Mouse (Mus musculus): ENCODE data around the gene Plrg1. TPM values are rescaled to one million over a fixed set of nuclear protein-coding genes. Genes with fewer than 3 reads are reported as not detected.

Gene Plrg1
- polyA plus RNA-seq, 1 experiment from 2014 or later = 103 TPM

DNA sequence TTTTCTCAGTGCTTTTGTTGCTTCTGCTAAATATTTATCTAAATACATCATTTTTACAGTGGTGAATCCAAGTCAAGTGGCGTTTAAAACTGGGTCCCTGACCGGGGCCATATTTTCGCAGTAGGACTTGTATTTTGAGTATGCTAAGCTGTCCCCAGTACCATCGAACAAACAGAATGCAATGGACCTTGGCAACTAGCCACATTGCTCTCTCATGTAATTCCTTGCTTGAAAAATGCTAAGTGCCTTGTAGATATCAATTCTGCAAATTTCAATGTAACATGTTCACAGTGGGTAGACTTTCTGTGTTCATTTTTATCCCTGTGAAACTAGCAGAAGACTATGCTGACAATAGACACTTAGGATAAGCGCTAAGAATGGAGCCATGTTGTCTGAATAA lies 34.1 kb upstream of the Plrg1 start:
- WGBS = 91% methylated on average over 5 of the region's 5 CpGs

DNA sequence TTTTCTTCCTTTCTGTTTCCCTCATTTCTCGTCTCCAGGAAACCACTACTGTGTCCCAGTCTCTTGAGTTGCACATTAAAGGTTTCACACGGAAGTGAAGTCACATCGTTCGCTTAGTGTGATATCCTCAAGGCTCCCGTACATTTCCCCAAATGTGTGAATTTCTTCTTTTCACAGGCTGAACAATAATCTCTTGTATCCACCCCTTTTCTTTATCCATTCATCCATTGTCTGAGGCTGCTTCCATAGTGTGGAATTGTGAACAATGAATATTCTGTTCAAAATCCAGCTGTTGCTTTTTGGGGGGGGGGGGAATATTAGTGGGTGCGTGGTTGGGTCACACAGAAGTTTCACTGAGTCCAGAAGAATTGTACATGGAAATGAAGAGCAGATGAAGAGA lies 30.3 kb upstream of the Plrg1 start:
- no peak overlapping the region for H3K4me3 ChIP-seq (ENCODE audit: low read depth, low read length)

More for the DNA sequence above, 34.1 kb upstream of the Plrg1 start:
- ATAC-seq (ENCODE audit: low read depth) = no peak
- no peaks in the 10 kb centered on the region for H3K27me3 ChIP-seq (ENCODE audit: control insufficient read depth, insufficient read depth, low read length)
- no peaks in the 10 kb centered on the region for H3K4me1 ChIP-seq (ENCODE audit: control insufficient read depth, insufficient read depth, low read length)
- no peak overlapping the region for H3K9ac ChIP-seq (replicated peaks; ENCODE audit: low read depth, low read length)
- H3K9me3 ChIP-seq (ENCODE audit: control insufficient read depth, low read length) = no peaks in the 10 kb centered on the region
- H3K27ac ChIP-seq (ENCODE audit: low read depth, low read length) = no peak overlapping the region
- H3K4me2 ChIP-seq (ENCODE audit: low read depth, low read length) = no peak overlapping the region
- H3K36me3 ChIP-seq (ENCODE audit: control insufficient read depth, insufficient read depth, low read length) = no peaks in the 10 kb centered on the region
- H3K4me3 ChIP-seq (ENCODE audit: low read depth, low read length) = no peak overlapping the region

DNA sequence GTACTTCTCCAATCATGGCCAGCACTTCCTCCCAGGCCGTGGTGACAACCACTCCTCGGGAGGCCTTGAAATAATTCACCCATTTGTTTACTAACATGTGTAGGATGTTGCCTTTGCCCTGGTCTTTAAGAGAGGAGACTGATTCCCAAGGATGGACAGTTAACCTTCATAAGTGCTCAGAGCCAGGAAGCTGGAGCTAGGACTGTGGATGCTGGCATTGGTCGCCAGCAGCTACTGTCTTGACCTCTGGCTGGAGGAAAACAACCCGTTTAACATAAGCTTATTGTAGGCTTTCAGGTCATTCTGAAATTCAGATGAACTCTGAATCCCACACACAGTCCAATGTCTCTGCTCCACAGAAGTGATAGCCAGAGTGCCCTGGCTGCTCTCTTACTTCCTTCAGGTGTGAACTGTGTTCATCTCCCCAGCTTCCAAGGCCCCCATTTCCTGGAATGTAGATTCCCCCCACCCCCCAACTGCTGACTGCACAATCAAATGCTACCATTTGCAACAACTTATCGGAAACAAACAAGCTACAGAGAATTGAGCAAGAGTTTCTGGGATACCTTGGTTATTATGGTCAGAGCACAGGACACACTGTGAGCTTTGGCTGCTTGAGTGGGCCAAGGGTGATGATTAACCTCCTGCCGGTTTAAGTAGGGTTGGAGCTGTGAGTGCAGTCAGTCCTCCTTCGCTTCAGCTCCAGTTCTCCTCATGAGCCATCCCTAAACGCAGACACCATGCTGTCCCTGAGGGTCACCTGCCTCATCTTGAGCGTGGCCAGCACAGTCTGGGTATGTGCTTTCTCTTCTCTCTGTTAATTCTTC lies 29.6 kb upstream of the Plrg1 start, which contains the start of gene Fga:
Gene Fga, plus strand, starts transcription at position 602 of the 827 bp plus-strand sequence.
- Histone ChIP-seq H3K36me3 (ENCODE audit: control insufficient read depth, insufficient read depth, low read length) (no peaks in the 10 kb centered on the region), H3K27me3 (ENCODE audit: control insufficient read depth, insufficient read depth, low read length) (no peaks in the 10 kb centered on the region), H3K9me3 (ENCODE audit: control insufficient read depth, low read length) (no peaks in the 10 kb centered on the region), H3K9ac (replicated peaks; ENCODE audit: low read depth, low read length) (no peak within 1 kb of the TSS), H3K4me3 (ENCODE audit: low read depth, low read length) (no peak within 1 kb of the TSS), H3K4me1 (ENCODE audit: control insufficient read depth, insufficient read depth, low read length) (no peaks in the 10 kb centered on the region), H3K27ac (ENCODE audit: low read depth, low read length) (no peak within 1 kb of the TSS), H3K4me2 (ENCODE audit: low read depth, low read length) (no peak within 1 kb of the TSS)
- no peak for ATAC-seq (ENCODE audit: low read depth)
- 80% methylated on average over 9 of the region's 9 CpGs for WGBS

More for the DNA sequence above, 30.3 kb upstream of the Plrg1 start:
- Histone ChIP-seq H3K9me3 (ENCODE audit: control insufficient read depth, low read length) (no peaks in the 10 kb centered on the region), H3K27me3 (ENCODE audit: control insufficient read depth, insufficient read depth, low read length) (no peaks in the 10 kb centered on the region), H3K4me1 (ENCODE audit: control insufficient read depth, insufficient read depth, low read length) (no peaks in the 10 kb centered on the region), H3K4me2 (ENCODE audit: low read depth, low read length) (no peak overlapping the region), H3K27ac (ENCODE audit: low read depth, low read length) (no peak overlapping the region), H3K36me3 (ENCODE audit: control insufficient read depth, insufficient read depth, low read length) (no peaks in the 10 kb centered on the region), H3K9ac (replicated peaks; ENCODE audit: low read depth, low read length) (no peak overlapping the region)
- WGBS = 60% methylated on average over 6 of the region's 6 CpGs
- ATAC-seq (ENCODE audit: low read depth) = no peak

DNA sequence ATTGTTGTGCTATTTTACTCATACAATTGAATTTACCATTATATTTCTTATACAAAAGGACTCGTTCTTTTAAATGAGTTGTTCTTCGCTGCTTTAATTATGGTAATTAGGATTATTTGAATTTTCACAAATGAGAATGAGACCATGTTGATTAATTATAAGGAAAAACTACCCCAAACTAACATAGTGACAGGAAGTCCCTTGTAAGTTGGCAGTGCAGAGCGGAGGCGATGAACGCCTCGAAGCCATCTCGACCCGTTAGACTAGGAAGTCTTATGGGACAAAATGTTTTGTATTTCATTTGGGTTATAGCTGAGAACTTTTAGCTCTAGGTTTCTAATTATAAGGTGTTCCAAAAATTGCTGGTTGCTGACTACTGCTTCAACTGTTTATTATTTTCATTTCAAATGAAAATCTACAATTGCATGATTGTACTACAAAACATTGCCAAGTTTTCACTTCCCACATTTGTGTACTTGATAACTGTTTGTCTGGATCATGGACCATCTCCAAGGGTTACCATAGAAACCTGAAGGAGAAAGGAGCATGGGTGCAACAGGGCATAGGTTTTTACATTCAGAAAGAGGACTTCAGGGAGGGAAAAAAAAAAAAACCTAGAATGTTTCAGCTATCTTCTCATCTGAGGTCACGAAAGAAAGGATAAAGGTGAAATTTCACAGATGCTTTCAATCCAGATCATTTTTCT lies 27.6 kb upstream of the Plrg1 start:
- H3K4me1 ChIP-seq (ENCODE audit: control insufficient read depth, insufficient read depth, low read length) = no peaks in the 10 kb centered on the region
- no peak overlapping the region for H3K9ac ChIP-seq (replicated peaks; ENCODE audit: low read depth, low read length)
- H3K4me2 ChIP-seq (ENCODE audit: low read depth, low read length) = no peak overlapping the region
- 89% methylated on average over 9 of the region's 9 CpGs for WGBS
- no peak for ATAC-seq (ENCODE audit: low read depth)
- no peak overlapping the region for H3K4me3 ChIP-seq (ENCODE audit: low read depth, low read length)
- no peaks in the 10 kb centered on the region for H3K9me3 ChIP-seq (ENCODE audit: control insufficient read depth, low read length)
- H3K27me3 ChIP-seq (ENCODE audit: control insufficient read depth, insufficient read depth, low read length) = no peaks in the 10 kb centered on the region
- H3K36me3 ChIP-seq (ENCODE audit: control insufficient read depth, insufficient read depth, low read length) = no peaks in the 10 kb centered on the region
- H3K27ac ChIP-seq (ENCODE audit: low read depth, low read length) = no peak overlapping the region

DNA sequence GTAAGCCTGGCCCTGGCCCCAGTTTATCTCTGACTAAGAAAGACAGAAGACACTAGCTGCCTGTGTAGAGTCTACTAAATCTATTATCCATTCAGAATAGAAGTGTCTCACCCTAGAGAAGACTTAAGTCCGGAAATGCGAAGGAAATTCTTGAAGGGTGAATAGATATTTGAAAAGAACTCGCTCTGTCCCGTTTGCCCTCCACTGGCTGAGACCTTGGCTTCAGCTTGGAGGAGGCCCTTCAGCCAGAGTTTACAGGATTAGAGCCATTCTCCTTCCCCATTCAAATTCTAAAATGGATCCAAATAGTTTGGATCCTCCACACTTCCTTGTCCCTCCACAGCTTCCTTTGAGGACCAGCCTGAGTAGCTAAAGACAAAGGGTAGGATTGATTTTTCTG lies 25.0 kb upstream of the Plrg1 start:
- H3K27me3 ChIP-seq (ENCODE audit: control insufficient read depth, insufficient read depth, low read length) = no peaks in the 10 kb centered on the region
- no peaks in the 10 kb centered on the region for H3K4me1 ChIP-seq (ENCODE audit: control insufficient read depth, insufficient read depth, low read length)
- no peaks in the 10 kb centered on the region for H3K9me3 ChIP-seq (ENCODE audit: control insufficient read depth, low read length)
- H3K36me3 ChIP-seq (ENCODE audit: control insufficient read depth, insufficient read depth, low read length) = no peaks in the 10 kb centered on the region
- H3K4me3 ChIP-seq (ENCODE audit: low read depth, low read length) = no peak overlapping the region
- no peak for ATAC-seq (ENCODE audit: low read depth)
- no peak overlapping the region for H3K27ac ChIP-seq (ENCODE audit: low read depth, low read length)
- no peak overlapping the region for H3K9ac ChIP-seq (replicated peaks; ENCODE audit: low read depth, low read length)
- no peak overlapping the region for H3K4me2 ChIP-seq (ENCODE audit: low read depth, low read length)
- 90% methylated on average over 4 of the region's 4 CpGs for WGBS

DNA sequence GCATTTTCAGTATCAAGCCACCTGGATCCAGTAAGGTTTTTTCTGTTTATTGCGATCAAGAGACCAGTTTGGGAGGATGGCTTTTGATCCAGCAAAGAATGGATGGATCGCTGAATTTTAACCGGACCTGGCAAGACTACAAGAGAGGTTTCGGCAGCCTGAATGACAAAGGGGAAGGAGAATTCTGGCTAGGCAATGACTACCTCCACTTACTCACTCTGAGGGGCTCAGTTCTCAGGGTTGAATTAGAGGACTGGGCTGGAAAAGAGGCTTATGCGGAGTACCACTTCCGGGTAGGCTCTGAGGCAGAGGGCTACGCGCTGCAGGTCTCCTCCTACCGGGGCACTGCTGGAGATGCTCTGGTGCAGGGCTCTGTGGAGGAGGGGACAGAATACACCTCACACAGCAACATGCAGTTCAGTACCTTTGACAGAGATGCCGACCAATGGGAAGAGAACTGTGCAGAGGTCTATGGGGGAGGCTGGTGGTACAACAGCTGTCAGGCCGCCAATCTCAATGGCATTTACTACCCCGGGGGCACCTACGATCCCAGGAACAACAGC lies 22.5 kb upstream of the Plrg1 start:
- Histone ChIP-seq H3K27me3 (ENCODE audit: control insufficient read depth, insufficient read depth, low read length) (no peaks in the 10 kb centered on the region), H3K27ac (ENCODE audit: low read depth, low read length) (no peak overlapping the region), H3K4me1 (ENCODE audit: control insufficient read depth, insufficient read depth, low read length) (no peaks in the 10 kb centered on the region), H3K4me3 (ENCODE audit: low read depth, low read length) (no peak overlapping the region), H3K36me3 (ENCODE audit: control insufficient read depth, insufficient read depth, low read length) (no peaks in the 10 kb centered on the region), H3K9me3 (ENCODE audit: control insufficient read depth, low read length) (no peaks in the 10 kb centered on the region), H3K9ac (replicated peaks; ENCODE audit: low read depth, low read length) (no peak overlapping the region), H3K4me2 (ENCODE audit: low read depth, low read length) (peak overlapping the region; percentile 14; the same call in 1 of the 2 replicates)
- ATAC-seq (ENCODE audit: low read depth) = peak; percentile 70; the same call in 1 of the 2 replicates
- 40% methylated on average over 13 of the region's 13 CpGs for WGBS

DNA sequence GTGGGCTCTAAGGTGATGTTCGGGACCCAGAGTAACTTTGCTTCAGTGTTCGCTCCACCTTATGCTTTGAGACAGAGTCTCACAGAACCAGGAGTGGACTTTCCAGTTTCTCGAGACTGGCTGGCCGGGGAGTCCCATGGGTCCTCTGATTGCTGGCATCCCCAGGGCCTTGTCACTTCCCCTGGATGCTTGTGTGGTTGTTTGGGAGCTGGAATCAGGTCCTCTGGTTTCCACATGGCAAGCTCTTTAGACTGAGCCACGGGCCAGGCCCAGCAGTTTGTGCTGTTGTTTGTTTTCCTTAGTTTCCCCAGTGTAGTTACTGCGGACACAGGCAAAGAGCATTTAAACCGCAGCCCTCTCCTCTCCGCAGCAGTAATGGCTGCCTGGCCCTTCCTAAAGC lies 21.5 kb upstream of the Plrg1 start:
- WGBS = 84% methylated on average over 8 of the region's 8 CpGs
- no peak for ATAC-seq (ENCODE audit: low read depth)

DNA sequence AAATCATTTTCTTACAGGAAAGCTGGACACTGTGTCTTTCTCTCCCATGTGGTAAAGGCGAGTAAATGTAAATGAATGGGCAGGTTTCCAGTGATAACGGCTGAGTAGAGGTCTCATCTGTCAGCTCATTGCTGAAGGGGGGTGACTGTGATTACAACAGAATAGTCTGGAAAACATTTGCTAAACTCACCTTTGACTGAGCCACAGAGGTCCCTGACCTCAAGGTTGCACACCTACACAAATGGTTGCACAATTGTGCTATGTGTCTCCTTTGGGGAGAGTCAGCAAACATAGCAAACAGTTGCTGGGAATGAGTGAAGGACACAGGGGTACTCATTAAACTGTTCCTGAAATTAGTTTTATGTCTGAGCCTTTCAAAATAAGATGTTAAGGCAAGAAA lies 16.5 kb upstream of the Plrg1 start:
- no peaks in the 10 kb centered on the region for H3K27me3 ChIP-seq (ENCODE audit: control insufficient read depth, insufficient read depth, low read length)
- H3K27ac ChIP-seq (ENCODE audit: low read depth, low read length) = no peak overlapping the region
- WGBS = 74% methylated on average over 2 of the region's 2 CpGs
- H3K36me3 ChIP-seq (ENCODE audit: control insufficient read depth, insufficient read depth, low read length) = no peaks in the 10 kb centered on the region
- no peak overlapping the region for H3K4me3 ChIP-seq (ENCODE audit: low read depth, low read length)
- H3K9ac ChIP-seq (replicated peaks; ENCODE audit: low read depth, low read length) = no peak overlapping the region
- H3K4me2 ChIP-seq (ENCODE audit: low read depth, low read length) = no peak overlapping the region
- H3K9me3 ChIP-seq (ENCODE audit: control insufficient read depth, low read length) = no peaks in the 10 kb centered on the region
- H3K4me1 ChIP-seq (ENCODE audit: control insufficient read depth, insufficient read depth, low read length) = no peaks in the 10 kb centered on the region
- ATAC-seq (ENCODE audit: low read depth) = no peak

More for the DNA sequence above, 21.5 kb upstream of the Plrg1 start:
- H3K27me3 ChIP-seq (ENCODE audit: control insufficient read depth, insufficient read depth, low read length) = no peaks in the 10 kb centered on the region
- H3K4me3 ChIP-seq (ENCODE audit: low read depth, low read length) = no peak overlapping the region
- no peak overlapping the region for H3K9ac ChIP-seq (replicated peaks; ENCODE audit: low read depth, low read length)
- no peak overlapping the region for H3K4me2 ChIP-seq (ENCODE audit: low read depth, low read length)
- no peaks in the 10 kb centered on the region for H3K4me1 ChIP-seq (ENCODE audit: control insufficient read depth, insufficient read depth, low read length)
- H3K36me3 ChIP-seq (ENCODE audit: control insufficient read depth, insufficient read depth, low read length) = no peaks in the 10 kb centered on the region
- H3K9me3 ChIP-seq (ENCODE audit: control insufficient read depth, low read length) = no peaks in the 10 kb centered on the region
- no peak overlapping the region for H3K27ac ChIP-seq (ENCODE audit: low read depth, low read length)

DNA sequence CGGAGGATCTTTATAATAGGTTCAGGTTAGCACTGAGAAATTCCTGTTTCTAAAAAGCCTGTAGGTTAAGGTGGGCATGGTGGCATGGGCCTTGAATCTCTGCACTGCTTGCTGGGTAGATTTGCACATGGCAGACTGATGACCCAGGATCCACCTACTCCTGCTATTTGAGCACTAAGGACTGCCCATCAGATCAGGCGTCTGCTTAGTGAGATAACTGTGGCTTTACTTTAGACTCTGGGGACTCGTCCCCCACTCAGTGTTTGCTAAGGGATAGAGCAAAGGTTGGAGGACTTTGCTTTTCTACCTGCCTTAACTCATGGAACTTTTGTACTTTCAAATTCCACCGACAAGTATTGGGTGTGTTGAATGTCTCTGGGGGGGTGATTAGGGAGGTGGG lies 15.7 kb upstream of the Plrg1 start:
- Histone ChIP-seq H3K9me3 (ENCODE audit: control insufficient read depth, low read length) (no peaks in the 10 kb centered on the region), H3K4me2 (ENCODE audit: low read depth, low read length) (no peak overlapping the region), H3K9ac (replicated peaks; ENCODE audit: low read depth, low read length) (no peak overlapping the region), H3K27ac (ENCODE audit: low read depth, low read length) (no peak overlapping the region), H3K36me3 (ENCODE audit: control insufficient read depth, insufficient read depth, low read length) (no peaks in the 10 kb centered on the region), H3K4me1 (ENCODE audit: control insufficient read depth, insufficient read depth, low read length) (no peaks in the 10 kb centered on the region), H3K27me3 (ENCODE audit: control insufficient read depth, insufficient read depth, low read length) (no peaks in the 10 kb centered on the region), H3K4me3 (ENCODE audit: low read depth, low read length) (no peak overlapping the region)
- no peak for ATAC-seq (ENCODE audit: low read depth)
- 81% methylated on average over 4 of the region's 4 CpGs for WGBS
